Comparison of ENCODE assay signal across 8 mouse cellular contexts in the genomic region with DNA sequence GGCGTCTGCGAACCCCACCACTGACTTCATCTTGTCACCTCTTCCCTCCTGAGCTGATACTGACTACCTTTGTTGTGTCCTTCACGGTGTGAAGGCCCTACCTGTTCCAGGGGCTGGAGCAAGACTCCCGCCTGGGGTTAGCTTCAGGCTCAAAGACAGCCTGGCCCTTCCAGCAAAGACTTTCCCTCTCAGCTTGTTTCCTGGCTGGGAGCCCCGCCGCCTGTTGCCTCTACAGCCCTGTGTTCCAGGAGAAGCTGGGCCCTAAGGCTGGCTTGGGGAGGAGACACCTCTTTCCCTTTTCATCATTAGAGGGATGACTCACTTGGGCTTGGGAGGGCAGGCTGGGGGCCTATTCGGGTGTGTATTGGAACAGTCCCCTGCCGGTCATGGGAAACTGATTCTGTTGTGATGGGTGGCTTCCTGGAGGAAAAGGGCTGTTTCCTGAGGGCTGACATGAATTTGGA. TPM values are rescaled to one million over a fixed set of nuclear protein-coding genes. Genes with fewer than 3 reads are reported as not detected.
DNase-seq lines count a peak whose midpoint lies in the region; ATAC-seq and TF ChIP-seq lines count a peak whose summit lies in the region.

No protein-coding gene starts in this region.

- H3K4me1 ChIP-seq in heart, adult 2 months (ENCODE audit: control insufficient read depth, insufficient read depth, low read length) = peaks cover 17% of the 10 kb centered on the region
- H3K4me1 ChIP-seq in lung, embryonic 15.5 days = peaks cover 30% of the 10 kb centered on the region
- peaks cover 11% of the 10 kb centered on the region; the same call in 1 of the 2 replicates for H3K4me1 ChIP-seq in small intestine, adult 2 months (ENCODE audit: control insufficient read depth, insufficient read depth, insufficient read length, low read length)

- H3K36me3 ChIP-seq in heart, adult 2 months (ENCODE audit: control insufficient read depth, insufficient read depth, low read length) = peaks cover 2% of the 10 kb centered on the region; the same call in 1 of the 2 replicates
- no peaks in the 10 kb centered on the region for H3K36me3 ChIP-seq in lung, embryonic 15.5 days
- H3K36me3 ChIP-seq in small intestine, adult 2 months (ENCODE audit: control insufficient read depth, insufficient read depth, low read length) = 0 out of 2 replicates have a peak, but pooled peaks cover 1% of the 10 kb centered on the region

- H3K9ac ChIP-seq in heart, adult 2 months (ENCODE audit: low read depth, low read length) = peak overlapping the region; percentile 97
- peak overlapping the region; percentile 85 for H3K9ac ChIP-seq in lung, embryonic 15.5 days

- peak; percentile 75; the same call in 1 of the 2 replicates for TF ChIP-seq EP300 in heart, adult 2 months (IDR thresholded peaks at IDR 0.05; ENCODE audit: insufficient read depth, low read depth, low read length)

- no peaks in the 10 kb centered on the region for H3K9me3 ChIP-seq in lung, embryonic 15.5 days

- 22% methylated on average over 8 of the region's 8 CpGs for WGBS in heart, adult 2 months
- WGBS in lung, embryonic 15.5 days = 11% methylated on average over 8 of the region's 8 CpGs
- 18% methylated on average over 8 of the region's 8 CpGs for WGBS in small intestine, adult 2 months

- DNase-seq in thymus, postnatal 4 days = peak; percentile 35
- DNase-seq in thymus, adult 18-20 months = no peak
- peak; percentile 80 to 82 for DNase-seq in heart, adult 2 months
- DNase-seq in kidney, adult 11 months = peak; percentile 80

- H3K4me2 ChIP-seq in lung, embryonic 15.5 days = peak overlapping the region; percentile 66

- TF ChIP-seq POLR2A in heart, adult 2 months (IDR thresholded peaks at IDR 0.05; ENCODE audit: insufficient read depth, low read depth, low read length) = peak; percentile 52; the same call in 1 of the 2 replicates
- TF ChIP-seq POLR2A in small intestine, adult 2 months (IDR thresholded peaks at IDR 0.05; ENCODE audit: low read depth, low read length) = no peak

- H3K27ac ChIP-seq in heart, adult 2 months = peak overlapping the region; percentile 97
- H3K27ac ChIP-seq in lung, embryonic 15.5 days = peak overlapping the region; percentile 85
- peak overlapping the region; percentile 73 for H3K27ac ChIP-seq in small intestine, adult 2 months (ENCODE audit: insufficient read depth, low read depth, low read length)

- intact Hi-C loops in heart, adult 2 months (cut with DNase I) = loop anchor here (1.0 to 2.0 kb wide), 2 partner anchors 20 to 38 kb away; partner anchors contain the start of gene Trex1

- H3K79me2 ChIP-seq in heart, adult 2 months (replicated peaks; ENCODE audit: control insufficient read depth, insufficient read depth, low read length) = no peaks in the 10 kb centered on the region

- TF ChIP-seq CTCF in heart, adult 2 months (IDR thresholded peaks at IDR 0.05) = peak; percentile 25
- TF ChIP-seq CTCF in small intestine, adult 2 months (IDR thresholded peaks at IDR 0.05; ENCODE audit: extremely low read depth, insufficient read length, insufficient replicate concordance, low read depth, low read length) = no peak

- no peaks in the 10 kb centered on the region for H3K27me3 ChIP-seq in heart, adult 2 months (ENCODE audit: control insufficient read depth, insufficient read depth, low read length)
- H3K27me3 ChIP-seq in lung, embryonic 15.5 days = no peaks in the 10 kb centered on the region
- no peaks in the 10 kb centered on the region for H3K27me3 ChIP-seq in small intestine, adult 2 months (ENCODE audit: control insufficient read depth, insufficient read depth, low read length)

- H3K4me3 ChIP-seq in heart, adult 2 months = peak overlapping the region; percentile 83
- H3K4me3 ChIP-seq in lung, embryonic 15.5 days = peak overlapping the region; percentile 86
- peak overlapping the region; percentile 92 for H3K4me3 ChIP-seq in small intestine, adult 2 months (ENCODE audit: low read depth, low read length)

- peak; percentile 45 for ATAC-seq in common myeloid progenitor, adult 5-6 weeks (replicated peaks; ENCODE audit: low read depth, poor library complexity, severe bottlenecking)
- peak; percentile 69; the same call in 1 of the 2 replicates for ATAC-seq in lung, embryonic 15.5 days (ENCODE audit: borderline replicate concordance, extremely low read depth, low FRiP score, low TSS enrichment)
- ATAC-seq in erythroid progenitor cell, adult 5-6 weeks (replicated peaks; ENCODE audit: low FRiP score, poor library complexity, severe bottlenecking) = no peak

RNA-seq across cellular contexts. Expression of gene Shisa5, which starts 0.6 kb away (rescaled TPM):
- total RNA-seq in common myeloid progenitor, adult 5-6 weeks (2017) = 49.7 and 54.1 TPM in 2 replicates
- 10 to 100 TPM; 40.3 to 43.2 TPM for total RNA-seq in heart, adult 2 months (2021)
- 170 and 218 TPM in 2 replicates for polyA plus RNA-seq in heart, adult 2 months (2012; rRNA removed)
- 83.2 and 98.3 TPM in 2 replicates for polyA plus RNA-seq in lung, embryonic 15.5 days (2015; fragmentation: Nextera tagmentation; extraction: Ambion mirVana)
- 406 and 675 TPM in 2 replicates for polyA plus RNA-seq in small intestine, adult 2 months (2012; rRNA removed)
- 13.8 and 40.4 TPM in 2 replicates for total RNA-seq in erythroid progenitor cell, adult 5-6 weeks (2015; ENCODE audit: low replicate concordance)
- 44.5 and 87.6 TPM in 2 replicates for total RNA-seq in erythroid progenitor cell, adult 5-6 weeks (2017; ENCODE audit: low replicate concordance)

RNA-seq across cellular contexts. Expression of gene Trex1, which starts 20.6 kb away (rescaled TPM):
- 13.3 and 16.1 TPM in 2 replicates for total RNA-seq in common myeloid progenitor, adult 5-6 weeks (2017)
- total RNA-seq in heart, adult 2 months (2021) = 10 to 100 TPM; 12.6 to 13.3 TPM
- 45.8 and 55.2 TPM in 2 replicates for polyA plus RNA-seq in heart, adult 2 months (2012; rRNA removed)
- 12.7 and 14.0 TPM in 2 replicates for polyA plus RNA-seq in lung, embryonic 15.5 days (2015; fragmentation: Nextera tagmentation; extraction: Ambion mirVana)
- polyA plus RNA-seq in small intestine, adult 2 months (2012; rRNA removed) = 51.9 and 174 TPM in 2 replicates
- 11.5 and 17.6 TPM in 2 replicates for total RNA-seq in erythroid progenitor cell, adult 5-6 weeks (2015; ENCODE audit: low replicate concordance)
- total RNA-seq in erythroid progenitor cell, adult 5-6 weeks (2017; ENCODE audit: low replicate concordance) = 0.26 and 0.76 TPM in 2 replicates

RNA-seq across cellular contexts. Expression of gene Atrip, which starts 35.0 kb away (rescaled TPM):
- 20.6 and 22.5 TPM in 2 replicates for total RNA-seq in common myeloid progenitor, adult 5-6 weeks (2017)
- total RNA-seq in heart, adult 2 months (2021) = 1 to 10 TPM; 8.0 to 9.0 TPM
- polyA plus RNA-seq in heart, adult 2 months (2012; rRNA removed) = 10.0 and 13.9 TPM in 2 replicates
- 26.4 and 27.0 TPM in 2 replicates for polyA plus RNA-seq in lung, embryonic 15.5 days (2015; fragmentation: Nextera tagmentation; extraction: Ambion mirVana)
- polyA plus RNA-seq in small intestine, adult 2 months (2012; rRNA removed) = 5.8 and 10.7 TPM in 2 replicates
- 3.4 and 6.5 TPM in 2 replicates for total RNA-seq in erythroid progenitor cell, adult 5-6 weeks (2015; ENCODE audit: low replicate concordance)
- total RNA-seq in erythroid progenitor cell, adult 5-6 weeks (2017; ENCODE audit: low replicate concordance) = 11.0 and 12.6 TPM in 2 replicates

RNA-seq across cellular contexts. Expression of gene Ccdc51, which starts 43.4 kb away (rescaled TPM):
- 14.9 and 19.0 TPM in 2 replicates for total RNA-seq in common myeloid progenitor, adult 5-6 weeks (2017)
- total RNA-seq in heart, adult 2 months (2021) = 10 to 100 TPM; 11.1 to 11.8 TPM
- 7.0 and 9.2 TPM in 2 replicates for polyA plus RNA-seq in heart, adult 2 months (2012; rRNA removed)
- polyA plus RNA-seq in lung, embryonic 15.5 days (2015; fragmentation: Nextera tagmentation; extraction: Ambion mirVana) = 11.2 and 11.5 TPM in 2 replicates
- 5.5 and 11.3 TPM in 2 replicates for polyA plus RNA-seq in small intestine, adult 2 months (2012; rRNA removed)
- 2.9 and 5.0 TPM in 2 replicates for total RNA-seq in erythroid progenitor cell, adult 5-6 weeks (2015; ENCODE audit: low replicate concordance)
- total RNA-seq in erythroid progenitor cell, adult 5-6 weeks (2017; ENCODE audit: low replicate concordance) = 2.6 and 5.5 TPM in 2 replicates

RNA-seq across cellular contexts. Expression of gene Tma7, which starts 43.5 kb away (rescaled TPM):
- 126 and 146 TPM in 2 replicates for total RNA-seq in common myeloid progenitor, adult 5-6 weeks (2017)
- total RNA-seq in heart, adult 2 months (2021) = 100 to 1,000 TPM; 218 to 235 TPM
- polyA plus RNA-seq in heart, adult 2 months (2012; rRNA removed) = 41.4 and 59.3 TPM in 2 replicates
- polyA plus RNA-seq in lung, embryonic 15.5 days (2015; fragmentation: Nextera tagmentation; extraction: Ambion mirVana) = 519 and 556 TPM in 2 replicates
- 0.58 and 1.6 TPM in 2 replicates for polyA plus RNA-seq in small intestine, adult 2 months (2012; rRNA removed)
- 106 and 281 TPM in 2 replicates for total RNA-seq in erythroid progenitor cell, adult 5-6 weeks (2015; ENCODE audit: low replicate concordance)
- total RNA-seq in erythroid progenitor cell, adult 5-6 weeks (2017; ENCODE audit: low replicate concordance) = 31.5 and 73.0 TPM in 2 replicates

Comparison
In these comparisons a context has a peak if more than half of its experiments do, and no peak if none do; other contexts are left out.
1. DNase-seq: peak in thymus, postnatal 4 days (single experiment), heart, adult 2 months (2 of 2) and kidney, adult 11 months (single experiment); none in thymus, adult 18-20 months (0 of 2).
2. Peak in every context shown above with its lines, with median percentiles within 50 percentile points of each other: H3K27ac ChIP-seq and H3K4me3 ChIP-seq.